Mouse (Mus musculus) liver, embryonic 14.5 days (tissue): ENCODE results near the gene Aldh1b1.

Experiments used
- CTCF ChIP-seq: IDR thresholded peaks from 2 replicates; pipeline ENCODE4 v1.5.1; 2016; ENCODE audit warnings: antibody characterized with exemption, low read depth, control low read depth
- EP300 ChIP-seq: IDR thresholded peaks from 2 replicates; pipeline ENCODE4 v1.6.1; 2016; ENCODE audit warnings: antibody characterized with exemption, low read depth

DNA sequence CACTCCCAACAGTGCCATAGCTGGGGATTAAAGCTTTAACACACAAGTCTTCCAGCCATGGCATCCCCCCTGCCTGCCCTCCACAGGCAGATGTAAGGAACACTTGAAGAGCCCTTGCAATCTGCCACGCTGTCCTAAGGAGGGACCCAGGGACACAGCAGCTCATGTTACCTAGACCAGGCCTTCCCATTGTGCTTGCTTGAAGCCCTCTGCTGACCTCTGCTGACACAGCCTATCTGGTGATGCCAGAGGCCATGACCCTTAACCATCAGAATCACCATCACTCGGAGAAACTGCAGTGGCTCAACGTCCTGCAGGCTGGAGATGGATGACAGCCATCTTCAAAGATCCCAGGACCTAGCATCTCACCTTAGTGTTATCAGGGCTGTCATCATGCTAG is 23.2 kb downstream of the Aldh1b1 start:
- no peak for TF ChIP-seq CTCF
- TF ChIP-seq EP300, result no peak
